ENCODE assay signal across 8 mouse cellular contexts in the genomic region with DNA sequence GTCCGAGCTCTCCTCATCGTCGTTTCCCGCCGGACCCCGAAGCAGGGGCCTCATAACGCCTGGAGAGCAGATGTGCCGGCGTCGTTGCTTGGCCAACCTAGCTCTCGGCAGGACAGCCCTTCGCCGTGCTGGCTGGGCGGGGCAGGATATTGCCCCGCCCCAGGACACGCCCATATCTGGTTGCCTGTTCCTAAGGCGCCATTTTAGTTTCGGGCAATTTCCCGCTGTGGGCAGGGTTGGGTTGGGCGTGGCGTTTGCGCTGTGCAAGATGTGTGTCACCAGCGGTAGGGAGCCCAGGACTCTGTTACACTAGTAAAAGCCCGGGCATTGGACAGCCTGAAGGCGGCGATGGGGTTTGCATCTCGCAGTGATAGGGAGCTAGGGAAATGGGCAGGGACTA. TPM values are rescaled to one million over a fixed set of nuclear protein-coding genes. Genes with fewer than 3 reads are reported as not detected.
DNase-seq lines count a peak whose midpoint lies in the region; ATAC-seq and TF ChIP-seq lines count a peak whose summit lies in the region.

A gene (minus strand): TSS at position 128 of the 400 bp plus-strand sequence.

- H3K4me2 ChIP-seq in hindbrain, postnatal 0 days (ENCODE audit: low read depth, low read length), result peak within 1 kb of the TSS; percentile 66

- no peaks in the 10 kb centered on the region for H3K9me3 ChIP-seq in hindbrain, postnatal 0 days (ENCODE audit: low read length)

- peak; percentile 98 for DNase-seq in ZHBTc4 (ENCODE audit: low read depth, low spot score)
- peak; percentile 94 for DNase-seq in gastrocnemius, adult 2 months
- peak; percentile 98 for DNase-seq in hindbrain, postnatal 0 days (ENCODE audit: low spot score)
- DNase-seq in left cerebral cortex, adult 2 months (ENCODE audit: extremely low spot score in 1 of 2, low spot score in 2 of 2), result peak; percentile 89 to 91
- DNase-seq in right cerebral cortex, adult 2 months (ENCODE audit: low spot score in 2 of 2), result peak; percentile 90 to 92
- DNase-seq in urinary bladder, postnatal 14 days (ENCODE audit: low spot score), result peak; percentile 93

- H3K9ac ChIP-seq in hindbrain, postnatal 0 days (replicated peaks; ENCODE audit: low read length), result peak within 1 kb of the TSS; percentile 71

- H3K4me3 ChIP-seq in gastrocnemius, adult 2 months, result peak within 1 kb of the TSS; percentile 86
- H3K4me3 ChIP-seq in hindbrain, postnatal 0 days (ENCODE audit: low read length), result peak within 1 kb of the TSS; percentile 71
- peak within 1 kb of the TSS; percentile 87 for H3K4me3 ChIP-seq in left cerebral cortex, adult 2 months

- H3K4me1 ChIP-seq in hindbrain, postnatal 0 days (ENCODE audit: insufficient read depth, low read length), result no peaks in the 10 kb centered on the region

- WGBS in hindbrain, postnatal 0 days, result under 1% methylated on average over 27 of the region's 27 CpGs

- no peaks in the 10 kb centered on the region for H3K36me3 ChIP-seq in hindbrain, postnatal 0 days (ENCODE audit: insufficient read depth, low read length)

- ATAC-seq in common myeloid progenitor, adult 5-6 weeks (replicated peaks; ENCODE audit: low read depth, poor library complexity, severe bottlenecking), result peak; percentile 93
- ATAC-seq in hindbrain, postnatal 0 days, result peak; percentile 99
- ATAC-seq in megakaryocyte, adult 5-6 weeks (ENCODE audit: poor library complexity, severe bottlenecking), result peak; percentile 90

- no peak for TF ChIP-seq CTCF in gastrocnemius, adult 2 months (IDR thresholded peaks at IDR 0.05)
- TF ChIP-seq CTCF in hindbrain, postnatal 0 days (IDR thresholded peaks at IDR 0.05; ENCODE audit: low read depth), result peak; percentile 26
- no peak for TF ChIP-seq CTCF in left cerebral cortex, adult 2 months (IDR thresholded peaks at IDR 0.05)

- peak within 1 kb of the TSS; percentile 85 for H3K27ac ChIP-seq in gastrocnemius, adult 2 months
- H3K27ac ChIP-seq in hindbrain, postnatal 0 days, result peak within 1 kb of the TSS; percentile 78; the same call in 1 of the 2 replicates
- H3K27ac ChIP-seq in left cerebral cortex, adult 2 months, result peak within 1 kb of the TSS; percentile 83

- no peaks in the 10 kb centered on the region for H3K27me3 ChIP-seq in hindbrain, postnatal 0 days (ENCODE audit: insufficient read depth, low read length)

- intact Hi-C loops in gastrocnemius, adult 2 months (cut with DNase I), result no loop called here
- intact Hi-C loops in left cerebral cortex, adult 2 months (cut with DNase I), result no loop called here

RNA-seq across cellular contexts. Expression of the gene that starts here (rescaled TPM):
- total RNA-seq in common myeloid progenitor, adult 5-6 weeks (2017), result 5.9 and 8.7 TPM in 2 replicates
- total RNA-seq in gastrocnemius, adult 2 months (2021), result 1 to 10 TPM; 2.7 to 2.8 TPM
- 9.9 and 10.2 TPM in 2 replicates for total RNA-seq in hindbrain, postnatal 0 days (2014; rRNA removed)
- polyA plus RNA-seq in hindbrain, postnatal 0 days (2015; fragmentation: Nextera tagmentation; extraction: Ambion mirVana), result 15.5 and 16.6 TPM in 2 replicates
- 10 to 100 TPM; 16.1 to 17.3 TPM for total RNA-seq in left cerebral cortex, adult 2 months (2021)
- 8.8 and 10.2 TPM in 2 replicates for total RNA-seq in megakaryocyte, adult 5-6 weeks (2015)
- 5.6 and 8.0 TPM in 2 replicates for total RNA-seq in megakaryocyte, adult 5-6 weeks (2017)

Comparison
In these comparisons a context has a peak if more than half of its experiments do, and no peak if none do; other contexts are left out.
1. Peak in every context shown above with its lines: DNase-seq, ATAC-seq, H3K4me3 ChIP-seq and H3K27ac ChIP-seq.